Mouse (Mus musculus): Measurements from ENCODE around the gene Olfr463.

- TF ChIP-seq TCF12 (IDR thresholded peaks at IDR 0.05; ENCODE audit: low read depth, low read length), result no peak
- no peak for TF ChIP-seq CTCF (IDR thresholded peaks at IDR 0.05 in 2 of 3, conservative IDR thresholded peaks at IDR 0.05 in 1 of 3; ENCODE audit: control insufficient read depth in 1 of 3, insufficient read depth in 1 of 3, low read depth in 2 of 3, low read length in 3 of 3, poor library complexity in 1 of 3, severe bottlenecking in 1 of 3)
- TF ChIP-seq JUND (IDR thresholded peaks at IDR 0.05; ENCODE audit: low read depth, low read length), result no peak
- no peak for TF ChIP-seq HCFC1 (IDR thresholded peaks at IDR 0.05; ENCODE audit: low read depth, low read length)
- no peak for TF ChIP-seq POLR2A (IDR thresholded peaks at IDR 0.05; ENCODE audit: control insufficient read depth in 1 of 2, insufficient read depth in 1 of 2, low read depth in 1 of 2, low read length in 2 of 2, poor library complexity in 1 of 2)
- TF ChIP-seq MXI1 (IDR thresholded peaks at IDR 0.05; ENCODE audit: low read depth, low read length), result no peak
- TF ChIP-seq MAFK (IDR thresholded peaks at IDR 0.05; ENCODE audit: borderline replicate concordance, low read depth, low read length), result no peak
These were observed 15.5 kb downstream of the Olfr463 start for GRCm38 (mm10) chr11:87881714-87882113.
